Mouse (Mus musculus) kidney, embryonic 16.5 days (tissue): ENCODE measurements around the gene Mypn. TPM values are rescaled to one million over a fixed set of nuclear protein-coding genes. Genes with fewer than 3 reads are reported as not detected.

Experiments
- ATAC-seq: fragments of 200-750 bp; cut with Nextera tagmentation; 2 replicates; pipeline ENCODE4 v1.8.0; 2017; ENCODE audit warnings: moderate TSS enrichment; ENCODE audit not compliant: low FRiP score, low TSS enrichment
- H3K27ac ChIP-seq: fragments of 300-500 bp; sonication (generic); 2 replicates; pipeline ENCODE4 v1.5.1; 2014; ENCODE audit warnings: low read length
- H3K27me3 ChIP-seq: fragments of 300-500 bp; sonication (generic); 2 replicates; pipeline ENCODE4 v1.6.1; 2014; ENCODE audit warnings: low read length, control low read depth, mixed read lengths; ENCODE audit not compliant: insufficient read depth
- H3K36me3 ChIP-seq: fragments of 300-500 bp; sonication (generic); 2 replicates; pipeline ENCODE4 v1.6.1; 2014; ENCODE audit warnings: low read length, control low read depth, mixed read lengths; ENCODE audit not compliant: insufficient read depth
- H3K4me1 ChIP-seq: fragments of 300-500 bp; sonication (generic); 2 replicates; pipeline ENCODE4 v1.6.1; 2014; ENCODE audit warnings: low read length, control low read depth, mixed read lengths; ENCODE audit not compliant: insufficient read depth
- H3K4me2 ChIP-seq: fragments of 300-500 bp; sonication (generic); replicated peaks from 2 replicates; pipeline ENCODE4 v1.6.1; 2014; ENCODE audit warnings: low read depth, low read length
- H3K4me3 ChIP-seq: fragments of 300-500 bp; sonication (generic); 2 replicates; pipeline ENCODE4 v1.5.1; 2014; ENCODE audit warnings: mild to moderate bottlenecking, low read length
- H3K9ac ChIP-seq: fragments of 300-500 bp; sonication (generic); replicated peaks from 2 replicates; pipeline ENCODE4 v1.6.1; 2014; ENCODE audit warnings: low read length
- H3K9me3 ChIP-seq: fragments of 300-500 bp; sonication (generic); 2 replicates; pipeline ENCODE4 v1.6.1; 2016; ENCODE audit warnings: low read length, control low read depth
- WGBS: fragments of 180-500 bp; shearing (Covaris S2); extraction: QIAGEN DNeasy Blood & Tissue Kit; methylation state at CpG from one replicate; pipeline ENCODE4 v1.1.7; 2014; 5-methylcytosine and 5-hydroxymethylcytosine counted together
- polyA plus RNA-seq: library from polyadenylated mRNA; unstranded; fragments of >200 nt; fragmentation: Nextera tagmentation; extraction: Ambion mirVana; gene quantifications from 2 replicates; pipeline ENCODE4 v1.2.1, GENCODE M21; 2015

The Mypn gene
- polyA plus RNA-seq, 1 experiment from 2014 or later = 0.10 TPM

GRCm38 (mm10) chr10:63178318-63178717, 25.4 kb downstream of the Mypn start:
- no peak for ATAC-seq
- H3K36me3 ChIP-seq = no peaks in the 10 kb centered on the region
- H3K4me1 ChIP-seq = no peaks in the 10 kb centered on the region
- H3K9me3 ChIP-seq = no peaks in the 10 kb centered on the region
- 92% methylated on average over 2 of the region's 2 CpGs for WGBS
- no peak overlapping the region for H3K27ac ChIP-seq
- no peak overlapping the region for H3K4me2 ChIP-seq
- H3K27me3 ChIP-seq = no peaks in the 10 kb centered on the region
- no peak overlapping the region for H3K4me3 ChIP-seq
- no peak overlapping the region for H3K9ac ChIP-seq

- Histone ChIP-seq H3K36me3 (no peaks in the 10 kb centered on the region), H3K9me3 (no peaks in the 10 kb centered on the region), H3K4me2 (no peak overlapping the region; the same call in 1 of the 2 replicates), H3K27me3 (no peaks in the 10 kb centered on the region), H3K9ac (no peak overlapping the region), H3K4me1 (no peaks in the 10 kb centered on the region), H3K27ac (no peak overlapping the region), H3K4me3 (no peak overlapping the region)
- 77% methylated on average over 21 of the region's 21 CpGs for WGBS
- ATAC-seq = no peak
Observed at GRCm38 (mm10) chr10:63177286-63178140, 26.2 kb downstream of the Mypn start.

GRCm38 (mm10) chr10:63176471-63176931, 27.3 kb downstream of the Mypn start:
- Histone ChIP-seq H3K27me3 (no peaks in the 10 kb centered on the region), H3K9ac (no peak overlapping the region), H3K4me2 (no peak overlapping the region), H3K4me3 (no peak overlapping the region), H3K9me3 (no peaks in the 10 kb centered on the region), H3K4me1 (no peaks in the 10 kb centered on the region), H3K36me3 (no peaks in the 10 kb centered on the region), H3K27ac (no peak overlapping the region)
- WGBS = 91% methylated on average over 8 of the region's 8 CpGs
- no peak for ATAC-seq

- Histone ChIP-seq H3K4me1 (no peaks in the 10 kb centered on the region), H3K27ac (no peak overlapping the region), H3K4me2 (no peak overlapping the region), H3K9me3 (no peaks in the 10 kb centered on the region), H3K27me3 (no peaks in the 10 kb centered on the region), H3K4me3 (no peak overlapping the region), H3K9ac (no peak overlapping the region), H3K36me3 (no peaks in the 10 kb centered on the region)
- 54% methylated on average over 3 of the region's 3 CpGs for WGBS
- no peak for ATAC-seq
Observed at GRCm38 (mm10) chr10:63172089-63172488, 31.7 kb downstream of the Mypn start.

- Histone ChIP-seq H3K4me1 (no peaks in the 10 kb centered on the region), H3K4me3 (no peak overlapping the region), H3K4me2 (no peak overlapping the region), H3K9me3 (no peaks in the 10 kb centered on the region), H3K9ac (no peak overlapping the region), H3K27ac (no peak overlapping the region), H3K27me3 (no peaks in the 10 kb centered on the region), H3K36me3 (no peaks in the 10 kb centered on the region)
- WGBS = 88% methylated on average over 11 of the region's 11 CpGs
- no peak for ATAC-seq
Observed at GRCm38 (mm10) chr10:63169503-63169902, 34.2 kb downstream of the Mypn start.

GRCm38 (mm10) chr10:63168124-63168523, 35.6 kb downstream of the Mypn start:
- H3K36me3 ChIP-seq = no peaks in the 10 kb centered on the region
- 87% methylated on average over 12 of the region's 12 CpGs for WGBS
- ATAC-seq = no peak
- H3K4me3 ChIP-seq = no peak overlapping the region
- H3K9ac ChIP-seq = no peak overlapping the region
- H3K4me1 ChIP-seq = no peaks in the 10 kb centered on the region
- no peak overlapping the region for H3K4me2 ChIP-seq
- no peaks in the 10 kb centered on the region for H3K27me3 ChIP-seq
- H3K27ac ChIP-seq = no peak overlapping the region
- H3K9me3 ChIP-seq = no peaks in the 10 kb centered on the region

GRCm38 (mm10) chr10:63167241-63167995, 36.3 kb downstream of the Mypn start:
- H3K36me3 ChIP-seq = no peaks in the 10 kb centered on the region
- no peaks in the 10 kb centered on the region for H3K9me3 ChIP-seq
- no peak for ATAC-seq
- H3K27ac ChIP-seq = no peak overlapping the region
- no peak overlapping the region for H3K4me3 ChIP-seq
- no peaks in the 10 kb centered on the region for H3K27me3 ChIP-seq
- no peak overlapping the region for H3K9ac ChIP-seq
- WGBS = 71% methylated on average over 10 of the region's 10 CpGs
- no peaks in the 10 kb centered on the region for H3K4me1 ChIP-seq
- no peak overlapping the region for H3K4me2 ChIP-seq

- no peaks in the 10 kb centered on the region for H3K36me3 ChIP-seq
- no peaks in the 10 kb centered on the region for H3K9me3 ChIP-seq
- no peaks in the 10 kb centered on the region for H3K4me1 ChIP-seq
- WGBS = 74% methylated on average over 16 of the region's 16 CpGs
- no peaks in the 10 kb centered on the region for H3K27me3 ChIP-seq
- H3K4me2 ChIP-seq = no peak overlapping the region
- no peak overlapping the region for H3K27ac ChIP-seq
- no peak overlapping the region for H3K9ac ChIP-seq
- H3K4me3 ChIP-seq = no peak overlapping the region
- ATAC-seq = no peak
Observed at GRCm38 (mm10) chr10:63165752-63166412, 37.9 kb downstream of the Mypn start.

GRCm38 (mm10) chr10:63161240-63161639, 42.5 kb downstream of the Mypn start:
- Histone ChIP-seq H3K4me3 (no peak overlapping the region), H3K4me1 (no peaks in the 10 kb centered on the region), H3K27ac (no peak overlapping the region), H3K9ac (no peak overlapping the region), H3K36me3 (no peaks in the 10 kb centered on the region), H3K9me3 (no peaks in the 10 kb centered on the region), H3K4me2 (no peak overlapping the region), H3K27me3 (no peaks in the 10 kb centered on the region)
- no peak for ATAC-seq
- 64% methylated on average over 5 of the region's 5 CpGs for WGBS
